Comparison of ENCODE assay signal across 19 mouse cellular contexts in genomic region chr2:116236731-116237130, GRCm38 (mm10).
DNase-seq lines count a peak whose midpoint lies in the region.
"Had no signal": no experiment of that assay in that cellular context is flagged by ENCODE, and none has a peak within 500 bp of the region (broad histone marks: within the 10 kb centered on the region; RNA-seq: fewer than 3 reads in every experiment).

No protein-coding gene starts in this region.

- peak; percentile 52 to 75 for DNase-seq in layer of hippocampus, adult 18-20 months (ENCODE audit: low spot score in 2 of 2)
- DNase-seq in layer of hippocampus, postnatal 25 days (ENCODE audit: extremely low spot score in 1 of 2, low spot score in 1 of 2) = no peak
- peak; percentile 36 to 60 for DNase-seq in frontal cortex, postnatal 36 days (ENCODE audit: low spot score in 2 of 2)
- peak; percentile 12 to 37 for DNase-seq in left cerebral cortex, adult 18-20 months (ENCODE audit: low spot score in 2 of 2)
- peak; percentile 21 to 42 for DNase-seq in right cerebral cortex, postnatal 10 days (ENCODE audit: low spot score in 2 of 2)
- DNase-seq in retina, postnatal 1 day = no peak
- DNase-seq in kidney, adult 11 months = no peak
- DNase-seq in adrenal gland, postnatal 36 days = no peak
- DNase-seq: adrenal gland, postnatal 25 days; cerebellum, adult 11-12 months; cerebellum, postnatal 25 days; embryo, embryonic 11 days; gastrocnemius, postnatal 25 days; heart, adult 18-20 months; heart, postnatal 10 days; kidney, postnatal 36 days; liver; thymus, adult 2 months; thymus, postnatal 4 days had no signal

Comparison
In these comparisons a context has a peak if more than half of its experiments do, and no peak if none do; other contexts are left out.
1. DNase-seq: peak in layer of hippocampus, adult 18-20 months (2 of 2), frontal cortex, postnatal 36 days (2 of 2), left cerebral cortex, adult 18-20 months (2 of 2) and right cerebral cortex, postnatal 10 days (2 of 2); none in layer of hippocampus, postnatal 25 days (0 of 2), retina, postnatal 1 day (single experiment), kidney, adult 11 months (single experiment) and adrenal gland, postnatal 36 days (0 of 2).